Mouse (Mus musculus) myocyte (in vitro differentiated cells): ENCODE measurements around the gene Cfap61. TPM values are rescaled to one million over a fixed set of nuclear protein-coding genes. Genes with fewer than 3 reads are reported as not detected.

Source experiments
- H3K27me3 ChIP-seq: one replicate; pipeline ENCODE4 v1.6.1; 2011; ENCODE audit not compliant: control insufficient read depth, insufficient read depth, insufficient read length
- H3K36me3 ChIP-seq: one replicate; pipeline ENCODE4 v1.6.1; 2011; ENCODE audit not compliant: control insufficient read depth, insufficient read depth
- H3K4me2 ChIP-seq: one replicate; pipeline ENCODE4 v1.6.1; 2011; ENCODE audit warnings: low read depth, control low read depth
- H3K4me3 ChIP-seq: one replicate; pipeline ENCODE4 v1.5.1; 2011; ENCODE audit warnings: mild to moderate bottlenecking, control low read depth, moderate library complexity
- H3K79me2 ChIP-seq: one replicate; pipeline ENCODE4 v1.6.1; 2011; ENCODE audit not compliant: control insufficient read depth, insufficient read depth
- H3ac ChIP-seq: one replicate; pipeline ENCODE4 v1.6.1; 2011; ENCODE audit not compliant: control insufficient read depth, insufficient read length
- CEBPB ChIP-seq: IDR thresholded peaks from 2 replicates; pipeline ENCODE4 v1.6.1; 2011; ENCODE audit warnings: mild to moderate bottlenecking, moderate library complexity; ENCODE audit not compliant: poor library complexity, insufficient read depth, severe bottlenecking
- E2F4 ChIP-seq: IDR thresholded peaks from one replicate; pipeline ENCODE4 v1.6.1; 2011; ENCODE audit warnings: mild to moderate bottlenecking, control low read depth, moderate library complexity; ENCODE audit not compliant: insufficient read depth
- MAX ChIP-seq: IDR thresholded peaks from one replicate; pipeline ENCODE4 v1.6.1; 2011; ENCODE audit warnings: low read depth, mild to moderate bottlenecking, control low read depth
- MYOD1 ChIP-seq, 3 experiments: IDR thresholded peaks; one replicate each; pipeline ENCODE4 v1.6.1; 2011; ENCODE audit warnings: control low read depth in 2 of 3, low read depth in 2 of 3, mild to moderate bottlenecking in 2 of 3, moderate library complexity in 1 of 3; ENCODE audit not compliant: insufficient read length in 2 of 3, control insufficient read depth in 1 of 3
- MYOG ChIP-seq, 3 experiments: IDR thresholded peaks; one replicate each; pipeline ENCODE4 v1.6.1; 2011; ENCODE audit warnings: control low read depth in 2 of 3, low read depth in 2 of 3, mild to moderate bottlenecking in 2 of 3; ENCODE audit not compliant: insufficient read length in 2 of 3, control insufficient read depth in 1 of 3, insufficient read depth in 1 of 3
- POLR2A ChIP-seq: IDR thresholded peaks from one replicate; pipeline ENCODE4 v1.6.1; 2011; ENCODE audit warnings: low read depth, mild to moderate bottlenecking, control low read depth, moderate library complexity; ENCODE audit not compliant: insufficient read length
- POLR2AphosphoS2 ChIP-seq: IDR thresholded peaks from one replicate; pipeline ENCODE4 v1.6.1; 2011; ENCODE audit warnings: low read depth, control low read depth; ENCODE audit not compliant: insufficient read length
- REST ChIP-seq: IDR thresholded peaks from one replicate; pipeline ENCODE4 v1.6.1; 2011; ENCODE audit warnings: mild to moderate bottlenecking, control low read depth, moderate library complexity; ENCODE audit not compliant: insufficient read depth, insufficient read length
- SRF ChIP-seq: IDR thresholded peaks from one replicate; pipeline ENCODE4 v1.6.1; 2011; ENCODE audit warnings: low read depth; ENCODE audit not compliant: control insufficient read depth, insufficient read length
- TCF12 ChIP-seq: IDR thresholded peaks from one replicate; pipeline ENCODE4 v1.6.1; 2011; ENCODE audit warnings: mild to moderate bottlenecking, control low read depth; ENCODE audit not compliant: poor library complexity, insufficient read depth, severe bottlenecking
- TCF3 ChIP-seq: IDR thresholded peaks from one replicate; pipeline ENCODE4 v1.6.1; 2011; ENCODE audit warnings: low read depth, control low read depth; ENCODE audit not compliant: insufficient read length
- USF1 ChIP-seq: IDR thresholded peaks from one replicate; pipeline ENCODE4 v1.6.1; 2011; ENCODE audit warnings: low read depth, mild to moderate bottlenecking, control low read depth, moderate library complexity
- polyA plus RNA-seq: library from polyadenylated mRNA; unstranded; fragments of >200 nt; fragmentation: generic; extraction: Trizol; gene quantifications from one replicate; pipeline ENCODE4 v1.2.1, GENCODE M21; 2012; ENCODE audit warnings: missing spikeins

Cfap61 gene
- polyA plus RNA-seq, 1 experiment, result 0.06 TPM

- Histone ChIP-seq H3K27me3 (no peaks in the 10 kb centered on the region), H3K4me3 (no peak overlapping the region), H3K36me3 (no peaks in the 10 kb centered on the region), H3ac (no peak overlapping the region), H3K79me2 (no peaks in the 10 kb centered on the region), H3K4me2 (no peak overlapping the region)
- TF ChIP-seq REST (no peak), TCF3 (no peak), E2F4 (no peak), USF1 (no peak), MYOD1 (IDR thresholded peaks at IDR 0.05; ENCODE audit: control insufficient read depth in 1 of 3, insufficient read length in 2 of 3, low read depth in 2 of 3) (no peak), MYOG (IDR thresholded peaks at IDR 0.05; ENCODE audit: control insufficient read depth in 1 of 3, insufficient read depth in 1 of 3, insufficient read length in 2 of 3, low read depth in 2 of 3) (no peak), POLR2A (no peak), MAX (no peak), SRF (no peak), POLR2AphosphoS2 (no peak), TCF12 (no peak), CEBPB (no peak)
Measured at GRCm38 (mm10) chr2:146083326-146083871, 148.8 kb downstream of the Cfap61 start.

- H3ac ChIP-seq, result no peak overlapping the region
- no peaks in the 10 kb centered on the region for H3K79me2 ChIP-seq
- TF ChIP-seq MYOD1 (IDR thresholded peaks at IDR 0.05; ENCODE audit: control insufficient read depth in 1 of 3, insufficient read length in 2 of 3, low read depth in 2 of 3) (no peak), CEBPB (no peak), POLR2AphosphoS2 (no peak), TCF3 (no peak), USF1 (no peak), MYOG (IDR thresholded peaks at IDR 0.05; ENCODE audit: control insufficient read depth in 1 of 3, insufficient read depth in 1 of 3, insufficient read length in 2 of 3, low read depth in 2 of 3) (no peak), REST (no peak), MAX (no peak), TCF12 (no peak), POLR2A (no peak), E2F4 (no peak)
- H3K4me2 ChIP-seq, result no peak overlapping the region
- no peaks in the 10 kb centered on the region for H3K36me3 ChIP-seq
- no peak overlapping the region for H3K4me3 ChIP-seq
- H3K27me3 ChIP-seq, result no peaks in the 10 kb centered on the region
Measured at GRCm38 (mm10) chr2:146087411-146087810, 152.8 kb downstream of the Cfap61 start.

GRCm38 (mm10) chr2:146089157-146089692, 154.6 kb downstream of the Cfap61 start:
- no peak for TF ChIP-seq REST
- no peak for TF ChIP-seq USF1
- TF ChIP-seq TCF3, result no peak
- TF ChIP-seq MYOD1 (IDR thresholded peaks at IDR 0.05; ENCODE audit: control insufficient read depth in 1 of 3, insufficient read length in 2 of 3, low read depth in 2 of 3), result no peak
- Histone ChIP-seq H3K79me2 (no peaks in the 10 kb centered on the region), H3K4me3 (no peak overlapping the region), H3K27me3 (no peaks in the 10 kb centered on the region), H3K36me3 (no peaks in the 10 kb centered on the region), H3K4me2 (no peak overlapping the region), H3ac (no peak overlapping the region)

GRCm38 (mm10) chr2:146097532-146097931, 162.9 kb downstream of the Cfap61 start:
- Histone ChIP-seq H3K36me3 (no peaks in the 10 kb centered on the region), H3K27me3 (no peaks in the 10 kb centered on the region), H3K4me2 (no peak overlapping the region), H3K4me3 (no peak overlapping the region), H3ac (no peak overlapping the region), H3K79me2 (no peaks in the 10 kb centered on the region)
- TF ChIP-seq SRF (no peak), MYOD1 (IDR thresholded peaks at IDR 0.05; ENCODE audit: control insufficient read depth in 1 of 3, insufficient read length in 2 of 3, low read depth in 2 of 3) (no peak), USF1 (no peak), MYOG (IDR thresholded peaks at IDR 0.05; ENCODE audit: control insufficient read depth in 1 of 3, insufficient read depth in 1 of 3, insufficient read length in 2 of 3, low read depth in 2 of 3) (no peak), POLR2A (no peak), MAX (no peak), TCF12 (no peak), POLR2AphosphoS2 (no peak), REST (no peak), E2F4 (no peak), CEBPB (no peak), TCF3 (no peak)
